Mouse (Mus musculus): ENCODE data around the gene Rassf4.
"Not testable (repeated sequence)": the region's sequence is repeated elsewhere in the genome, so short reads cannot be mapped to it uniquely, and the experiment has no call there.

Gene Rassf4

DNA sequence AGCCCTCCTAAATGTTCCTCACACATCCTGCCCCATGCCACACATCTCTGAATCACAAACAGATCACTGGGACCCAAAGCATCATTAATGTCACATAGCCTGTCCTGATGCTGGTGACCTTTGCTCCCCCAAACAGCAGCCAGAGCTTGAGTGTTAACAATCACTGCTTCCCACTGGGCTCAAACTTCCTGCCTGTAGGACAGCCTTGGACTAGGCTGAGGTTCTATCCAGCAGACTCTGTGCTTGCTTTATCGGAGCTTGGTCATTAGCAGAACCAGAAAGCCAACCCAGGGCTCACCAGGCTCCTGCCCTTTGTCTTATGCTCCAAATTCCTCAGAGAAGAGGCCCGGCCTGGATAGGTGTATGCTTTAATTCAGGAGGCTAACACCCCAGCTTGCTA, 34.9 kb downstream of the Rassf4 start:
- no peak for DNase-seq (ENCODE audit: extremely low read depth, low read depth, low spot score)

DNA sequence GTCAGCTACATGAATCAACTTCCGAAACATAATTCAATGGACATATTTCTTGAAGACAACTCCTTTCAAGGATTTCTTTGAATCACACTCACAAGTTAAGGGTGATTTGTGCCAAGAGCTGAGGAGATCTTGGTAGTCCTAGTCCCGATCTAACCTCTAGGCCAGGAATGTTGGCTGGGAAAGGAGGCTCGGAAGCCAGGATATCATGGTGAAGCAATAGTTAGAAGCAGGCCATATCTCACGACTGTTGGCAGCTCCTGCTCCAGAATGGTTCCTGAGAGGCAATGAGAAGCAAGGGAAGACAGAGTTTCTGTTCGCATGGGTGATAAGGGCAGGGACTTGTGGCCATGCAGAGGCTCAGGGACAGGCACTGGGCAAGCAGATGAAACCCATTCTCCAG, 36.3 kb downstream of the Rassf4 start:
- no peak for DNase-seq (ENCODE audit: extremely low read depth, low read depth, low spot score)

DNA sequence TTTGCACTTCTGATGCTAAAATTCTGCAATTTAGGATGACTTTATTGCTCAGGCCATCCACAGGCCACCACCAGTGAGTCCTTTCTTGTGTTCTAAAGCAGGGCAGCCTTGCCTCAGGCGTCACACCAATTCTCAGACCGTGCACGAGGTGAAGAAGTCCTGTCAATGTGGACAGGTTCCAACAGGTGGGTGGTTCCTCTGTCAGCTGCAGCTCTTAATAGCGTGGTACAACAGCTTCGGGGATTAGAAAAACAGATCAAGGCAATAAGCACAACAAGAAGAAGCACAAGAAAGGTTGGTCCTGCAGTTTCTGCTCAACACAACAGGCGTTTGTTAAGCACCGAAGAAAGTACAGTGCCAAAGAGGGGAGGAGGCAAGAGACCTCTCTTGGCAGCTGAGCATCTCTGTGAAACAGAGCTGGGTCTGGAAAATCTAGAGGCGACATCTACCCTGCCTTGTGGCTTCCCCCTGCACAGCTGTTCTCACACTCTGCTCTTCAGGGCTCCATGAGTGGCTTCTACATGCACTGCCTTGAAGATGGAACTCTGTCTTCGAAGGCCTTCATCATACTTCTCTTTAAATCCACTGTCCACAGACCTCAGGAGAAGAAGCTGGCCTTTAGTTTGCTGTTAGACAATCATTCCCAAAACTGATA, 37.0 kb downstream of the Rassf4 start:
- DNase-seq (ENCODE audit: extremely low read depth, low read depth, low spot score), result no peak

DNA sequence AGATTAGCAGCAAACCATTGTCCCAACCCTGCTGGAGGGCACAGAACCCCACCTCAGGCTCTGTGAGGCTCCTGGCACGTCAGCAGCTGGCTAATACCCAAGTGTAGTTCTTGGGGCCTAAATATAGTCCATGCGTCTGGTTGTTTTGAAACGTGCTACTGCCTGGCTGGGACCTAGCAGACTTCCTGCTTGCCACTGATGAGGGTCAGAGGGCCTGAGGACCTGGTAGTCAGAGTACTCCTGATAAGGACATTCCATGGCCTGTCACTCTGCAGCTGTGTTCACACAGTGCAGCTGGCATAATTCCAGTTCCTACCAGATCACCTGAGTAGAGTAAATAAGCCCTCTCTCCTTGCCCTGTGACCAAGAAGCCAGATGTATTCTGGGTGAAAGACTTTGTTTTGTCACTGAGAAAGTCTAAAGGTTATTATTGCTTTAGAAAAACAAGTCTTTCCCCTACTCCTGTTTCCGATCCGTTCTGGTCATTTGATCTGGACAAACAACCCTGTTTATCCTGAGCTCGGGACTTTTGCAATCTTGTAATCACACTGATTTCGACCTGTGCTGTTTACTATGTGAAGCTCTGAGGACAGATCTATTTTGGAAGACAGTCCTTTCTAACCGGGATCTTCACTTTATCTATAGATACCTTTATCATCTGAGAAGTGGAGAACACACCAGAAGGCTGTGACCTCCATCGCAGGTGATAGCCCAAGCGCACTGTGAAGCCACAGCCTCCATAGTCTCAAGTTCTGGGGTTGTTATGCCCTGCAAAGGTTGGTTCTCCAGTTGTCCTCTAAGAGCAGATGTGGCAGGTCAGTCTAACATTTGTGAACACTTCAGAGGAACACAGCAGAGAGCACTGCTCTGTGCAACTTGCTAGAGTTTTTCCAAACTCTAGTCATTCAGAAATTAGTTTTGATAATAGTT, 38.2 kb downstream of the Rassf4 start:
- no peak for DNase-seq (ENCODE audit: extremely low read depth, low read depth, low spot score)

DNA sequence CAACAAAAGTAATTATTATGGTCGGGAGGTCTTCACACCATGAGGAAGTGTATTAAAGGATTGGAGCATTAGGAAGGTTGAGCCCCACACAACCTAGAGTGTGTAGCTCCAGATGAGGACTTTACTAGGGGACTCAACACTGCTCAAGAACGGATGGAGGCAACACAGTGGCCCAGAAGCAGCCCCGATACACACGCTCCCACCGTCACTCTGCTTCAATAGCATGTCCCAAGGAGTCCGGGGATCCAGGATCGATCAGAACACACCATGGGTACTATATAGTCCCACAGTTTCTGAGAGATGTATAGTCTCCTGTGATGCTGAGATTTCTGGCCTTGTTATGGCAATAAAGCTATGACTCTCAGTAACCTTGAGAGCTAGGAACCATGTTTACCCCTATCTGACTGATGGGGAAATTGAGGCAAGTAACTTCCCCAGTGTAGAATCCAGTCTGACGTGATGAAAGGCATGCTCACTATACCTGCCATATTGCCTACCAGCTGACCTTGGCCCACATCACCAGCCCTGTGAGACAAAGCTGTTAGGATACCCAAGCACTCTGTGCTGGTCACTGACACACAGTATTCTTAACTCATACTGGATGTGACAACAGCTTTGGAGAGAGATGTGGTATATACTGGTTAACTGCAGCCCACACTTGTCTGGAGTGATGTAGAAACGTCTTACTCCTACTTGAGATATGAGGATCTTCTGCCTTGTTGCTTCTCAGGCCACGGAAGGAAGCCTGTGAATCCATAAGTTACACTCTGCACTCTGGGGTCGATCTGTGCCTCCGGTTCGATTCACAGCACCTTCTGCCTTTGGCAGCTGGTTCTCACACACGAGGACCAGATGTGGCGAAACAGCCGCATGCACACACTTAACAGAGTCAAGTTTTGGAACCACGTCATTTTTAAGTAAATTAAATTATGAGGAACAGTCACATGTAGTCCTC, 39.7 kb downstream of the Rassf4 start:
- no peak for DNase-seq (ENCODE audit: extremely low read depth, low read depth, low spot score)

DNA sequence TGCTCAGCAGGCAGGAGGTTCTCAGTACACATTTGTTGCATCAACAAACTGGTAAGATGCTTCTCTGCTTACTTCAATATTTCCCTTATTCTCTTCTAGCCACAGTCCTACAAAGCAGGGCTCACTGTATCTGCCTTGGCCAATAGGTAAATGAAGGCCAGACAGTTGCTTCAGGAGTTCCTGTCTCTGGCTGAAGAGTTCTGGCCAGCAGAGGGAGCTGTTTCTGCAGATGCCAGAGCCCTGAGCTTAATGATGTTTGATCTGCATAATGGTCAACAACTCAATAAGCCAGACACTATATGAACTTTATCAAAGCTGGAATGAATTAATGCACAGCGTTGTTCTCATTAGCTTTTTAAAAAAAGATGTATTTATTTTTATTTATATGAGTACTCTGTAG, 41.6 kb downstream of the Rassf4 start:
- no peak for DNase-seq (ENCODE audit: extremely low read depth, low read depth, low spot score)

DNA sequence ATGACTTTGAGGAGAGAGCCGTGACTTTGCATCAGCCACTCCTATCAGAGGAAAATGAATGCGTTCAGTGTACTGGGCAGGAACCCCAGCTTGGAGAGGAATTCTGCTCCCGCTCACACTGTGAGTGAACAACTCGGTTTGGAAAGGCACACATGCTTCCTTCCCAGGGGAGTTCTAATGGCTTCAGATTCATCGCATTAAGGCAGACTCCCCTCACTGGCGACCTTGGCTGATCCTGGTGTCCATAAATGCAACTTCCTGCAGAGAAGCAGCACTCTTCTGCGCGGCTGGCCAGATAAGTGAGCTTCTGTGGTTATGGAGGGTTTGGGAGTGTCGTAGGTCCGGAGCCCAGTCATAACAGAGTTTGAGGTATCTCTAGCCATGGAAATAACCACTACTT, 44.0 kb downstream of the Rassf4 start:
- no peak for DNase-seq (ENCODE audit: extremely low read depth, low read depth, low spot score)

DNA sequence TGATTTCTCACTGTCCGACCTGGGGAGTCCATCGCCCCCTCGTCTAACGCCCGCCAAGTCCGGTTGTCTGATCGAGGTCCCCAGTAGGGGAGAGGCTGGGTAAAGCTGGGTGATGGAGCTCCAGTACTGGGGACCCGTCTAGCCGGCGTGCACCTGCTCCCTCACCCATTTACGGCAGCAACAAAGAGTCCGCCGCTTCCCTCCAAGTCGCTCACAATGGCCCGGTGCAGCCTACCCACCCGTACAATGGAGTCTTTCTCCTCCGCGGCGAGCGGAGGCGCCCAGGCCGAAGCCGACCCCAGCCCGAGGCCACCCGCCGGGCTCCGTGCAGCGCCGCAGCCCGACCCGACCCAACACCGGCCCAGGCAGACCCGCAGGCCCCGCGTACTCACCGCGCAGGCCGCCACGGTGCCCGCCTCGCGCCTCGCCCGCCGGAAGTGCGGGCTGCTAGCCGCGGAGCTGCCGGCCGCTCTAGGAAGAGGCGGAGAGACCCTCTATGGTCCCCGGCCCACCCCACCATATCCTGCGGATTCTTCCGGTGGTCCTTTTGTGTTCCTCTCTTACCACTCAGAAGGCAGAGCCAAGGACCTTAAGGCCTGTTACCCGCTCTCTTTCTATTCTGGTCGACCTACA, 45.1 kb downstream of the Rassf4 start, which contains the start of gene Zfp422:
TSS of gene Zfp422 (minus strand) at position 461 of the 633 bp plus-strand sequence.
- DNase-seq (ENCODE audit: extremely low read depth, low read depth, low spot score), result no peak

DNA sequence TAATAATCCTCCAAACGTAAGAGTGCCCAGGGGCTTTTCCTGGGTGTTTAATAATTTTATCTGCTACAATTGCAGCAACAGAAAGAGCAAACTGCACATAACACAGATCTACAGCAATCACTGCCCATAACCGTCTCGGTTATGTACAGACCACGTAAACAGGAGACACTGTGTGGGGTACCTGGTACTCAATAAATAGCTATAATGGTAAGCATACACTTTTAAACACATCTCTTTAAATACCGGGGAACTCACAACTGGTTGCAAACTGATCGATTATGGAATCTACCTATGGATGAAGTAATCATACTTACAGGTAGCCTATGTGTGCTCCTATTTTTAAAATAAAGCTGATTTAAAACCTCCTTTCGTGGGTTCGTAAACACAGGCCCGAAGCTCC, 45.7 kb downstream of the Rassf4 start:
- DNase-seq (ENCODE audit: extremely low read depth, low read depth, low spot score), result no peak

DNA sequence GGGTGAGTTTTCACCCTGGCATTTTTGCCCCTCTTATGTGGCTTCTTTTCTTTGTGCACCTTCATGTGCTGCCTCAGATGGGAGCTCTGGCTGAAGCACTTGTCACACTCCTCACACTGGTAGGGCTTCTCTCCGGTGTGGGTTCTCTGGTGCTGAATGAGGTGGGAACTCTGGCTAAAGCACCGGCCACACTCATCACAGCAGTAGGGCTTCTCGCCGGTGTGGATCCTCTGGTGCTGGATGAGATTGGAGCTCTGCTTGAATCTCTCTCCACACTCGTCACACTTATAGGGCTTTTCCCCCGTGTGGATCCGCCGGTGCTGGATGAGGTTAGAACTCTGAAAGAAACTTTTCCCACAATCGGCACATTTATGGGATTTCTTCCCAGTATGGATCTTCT, 47.3 kb downstream of the Rassf4 start:
- not testable (repeated sequence) for DNase-seq (ENCODE audit: extremely low read depth, low read depth, low spot score)

DNA sequence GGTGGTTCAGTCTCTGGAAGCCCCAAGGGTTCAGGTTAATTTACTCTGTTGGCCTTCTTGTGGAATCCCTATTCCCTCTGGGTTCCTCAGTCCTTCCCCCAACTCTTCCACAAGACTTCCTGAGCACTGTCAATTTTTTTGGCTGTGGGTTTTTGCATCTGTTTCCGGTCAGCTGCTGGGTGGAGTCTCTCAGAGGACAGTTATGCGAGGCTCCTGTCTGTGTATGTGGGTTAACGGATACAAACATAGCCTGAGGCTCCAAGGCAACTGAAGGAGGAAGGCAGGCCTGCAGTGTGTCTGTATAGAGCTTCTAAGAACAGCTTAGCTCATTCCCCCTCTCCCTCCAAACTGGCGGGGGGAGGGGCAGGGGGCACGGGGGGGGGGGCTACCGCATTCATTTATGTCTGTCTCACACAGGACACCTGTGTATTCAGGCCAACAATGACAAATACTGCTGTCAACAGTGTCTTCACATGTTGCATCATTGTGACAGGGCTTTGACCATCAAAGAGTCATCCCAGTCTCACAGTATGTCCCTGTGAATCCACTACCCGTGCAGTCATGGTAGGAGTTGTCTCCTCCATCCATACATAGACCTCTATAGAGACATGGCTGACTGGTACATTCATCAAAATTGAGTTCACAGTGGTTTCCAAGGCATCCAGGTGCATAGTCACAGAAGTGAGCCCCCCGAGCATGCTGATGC, 52.3 kb downstream of the Rassf4 start:
- no peak for DNase-seq (ENCODE audit: extremely low read depth, low read depth, low spot score)

DNA sequence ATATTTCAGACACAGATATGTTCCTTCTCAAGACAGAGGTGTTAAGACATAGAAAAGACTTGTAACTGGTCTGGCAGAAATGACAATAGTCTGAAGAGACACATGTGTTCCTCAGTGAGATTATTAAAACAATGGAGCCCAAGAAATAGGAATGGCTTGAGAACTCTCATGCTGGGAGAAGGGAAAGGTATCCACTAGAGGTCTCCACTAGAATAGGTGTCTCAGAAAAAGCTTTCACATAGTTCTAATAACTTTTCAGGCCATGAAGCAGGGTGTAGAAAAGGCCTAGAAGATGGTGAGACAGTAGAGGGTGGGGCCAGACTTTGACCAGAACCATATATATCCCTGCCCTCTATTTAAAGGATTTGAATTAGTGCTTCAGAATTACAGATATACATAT, 55.7 kb downstream of the Rassf4 start:
- no peak for DNase-seq (ENCODE audit: extremely low read depth, low read depth, low spot score)

DNA sequence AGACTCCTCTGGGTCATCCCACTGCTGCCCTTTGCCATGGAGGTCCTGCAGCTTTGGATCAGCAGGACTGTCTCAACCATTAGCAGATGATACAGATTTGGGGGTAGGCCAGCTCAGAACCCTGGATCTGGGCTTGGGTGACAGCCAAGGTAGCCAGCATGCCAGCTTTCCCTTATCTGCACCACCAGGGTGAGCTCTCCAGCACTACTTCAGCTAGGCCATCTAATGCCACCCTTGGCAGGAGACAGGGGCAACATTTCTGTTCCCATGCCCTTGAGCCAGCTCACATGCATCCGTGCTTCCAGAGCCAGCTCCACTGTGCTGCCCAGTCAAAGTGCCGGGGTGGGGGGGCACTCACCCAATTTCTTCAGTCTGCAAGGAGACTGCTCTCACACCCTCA, 58.0 kb downstream of the Rassf4 start:
- DNase-seq (ENCODE audit: extremely low read depth, low read depth, low spot score), result no peak

DNA sequence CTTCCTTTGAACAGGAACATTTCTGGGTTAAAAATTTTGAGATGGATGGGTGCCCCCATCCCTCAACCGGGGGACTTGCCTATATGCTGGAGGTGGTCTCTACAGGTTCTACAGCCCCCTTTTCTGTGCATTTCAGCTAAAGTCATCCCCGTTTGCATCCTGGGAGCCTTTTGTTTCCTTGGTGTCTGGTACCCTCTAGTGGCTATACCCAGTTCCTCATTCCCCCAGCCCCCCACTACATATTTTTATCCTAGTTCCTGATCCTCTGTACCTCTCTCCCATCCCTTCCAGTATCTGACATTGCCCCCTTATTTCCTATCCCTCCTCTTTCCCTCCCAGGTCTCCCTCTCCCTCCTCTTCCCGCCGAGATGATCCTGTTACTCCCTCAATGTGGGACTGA, 66.5 kb downstream of the Rassf4 start:
- no peak for DNase-seq (ENCODE audit: extremely low read depth, low read depth, low spot score)

DNA sequence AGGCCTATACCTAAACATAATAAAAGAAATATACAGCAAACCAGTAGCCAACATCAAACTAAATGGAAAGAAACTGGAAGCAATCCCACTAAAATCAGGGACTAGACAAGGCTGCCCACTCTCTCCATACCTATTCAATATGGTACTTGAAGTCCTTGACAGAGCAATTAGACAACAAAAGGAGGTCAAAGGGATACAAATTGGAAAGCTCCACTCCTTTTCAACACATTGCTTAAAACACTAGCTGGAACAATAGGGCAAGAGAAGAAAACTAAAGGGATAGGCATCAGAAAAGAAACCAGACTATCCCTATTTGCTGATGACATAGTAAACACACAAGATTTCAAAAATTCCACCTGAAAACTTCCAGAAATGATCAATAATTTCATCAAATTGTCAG, 72.8 kb downstream of the Rassf4 start:
- DNase-seq (ENCODE audit: extremely low read depth, low read depth, low spot score), result not testable (repeated sequence)

DNA sequence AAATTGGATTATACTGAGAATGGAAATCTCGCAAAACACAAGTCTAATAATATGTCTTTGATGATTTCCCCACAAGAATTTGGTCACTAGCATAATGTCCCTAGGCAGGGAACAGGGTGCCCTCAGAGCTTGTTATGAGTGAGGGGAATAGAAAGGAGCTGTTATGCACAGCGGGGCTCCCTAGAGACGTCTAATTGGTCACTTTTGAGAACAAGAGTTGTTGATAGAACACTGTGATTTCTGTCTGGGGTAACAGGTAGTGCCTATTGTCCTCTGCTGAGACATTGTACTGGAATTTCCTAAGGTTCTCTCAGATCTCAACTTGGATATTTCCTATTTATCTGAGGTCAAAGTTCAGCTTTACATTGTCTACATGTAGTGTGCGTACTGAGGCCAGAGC, 89.7 kb downstream of the Rassf4 start, which contains the start of gene Olfr215:
TSS of gene Olfr215 (minus strand) at position 101 of the 400 bp plus-strand sequence.
- DNase-seq (ENCODE audit: extremely low read depth, low read depth, low spot score), result no peak
